Mouse (Mus musculus): ENCODE measurements around the gene Asz1.

The Asz1 gene

DNA sequence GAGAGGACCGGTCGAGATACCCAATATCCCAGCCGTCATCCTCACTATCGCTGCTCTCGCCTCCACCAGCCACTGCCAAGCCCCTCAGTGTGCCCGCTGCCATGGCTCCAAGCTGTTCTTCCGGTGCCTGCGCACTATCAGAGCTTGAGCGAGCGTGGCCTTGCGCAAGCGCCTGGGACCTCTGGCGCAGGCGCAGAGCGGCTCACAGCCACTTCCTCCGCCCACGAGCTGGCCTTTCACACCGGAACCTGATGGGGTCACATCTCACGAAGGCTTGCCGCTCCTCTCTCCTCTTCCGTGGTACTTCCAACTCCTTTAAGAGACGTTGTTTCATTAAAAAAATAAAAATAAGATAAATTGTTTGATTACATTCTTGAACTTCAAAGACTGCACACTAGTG lies at the start of gene Asz1:
Gene Asz1, minus strand, starts transcription at position 128 of the 400 bp plus-strand sequence.
- no peak for DNase-seq (ENCODE audit: low read depth, low spot score)

DNA sequence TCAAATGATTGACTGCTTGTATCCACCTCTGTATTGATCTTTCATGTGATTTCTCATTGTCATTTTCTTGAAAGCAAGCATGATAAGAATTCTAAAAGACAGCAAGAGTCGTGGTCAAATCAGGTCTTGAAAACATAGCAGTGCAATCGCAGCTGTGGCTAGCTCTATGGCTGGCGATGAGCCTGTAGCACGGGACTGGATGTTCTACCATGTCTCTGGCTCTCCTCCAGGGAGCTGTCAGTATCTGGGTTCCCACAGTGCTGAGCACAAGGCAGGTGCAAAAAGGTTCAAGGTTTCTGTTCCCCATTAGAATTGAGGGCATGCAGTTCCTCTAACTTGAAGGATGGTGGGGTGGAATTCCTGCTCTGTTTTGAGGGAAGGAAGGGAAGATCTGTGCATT lies 44.2 kb upstream of the Asz1 start:
- DNase-seq (ENCODE audit: low read depth, low spot score) = no peak

DNA sequence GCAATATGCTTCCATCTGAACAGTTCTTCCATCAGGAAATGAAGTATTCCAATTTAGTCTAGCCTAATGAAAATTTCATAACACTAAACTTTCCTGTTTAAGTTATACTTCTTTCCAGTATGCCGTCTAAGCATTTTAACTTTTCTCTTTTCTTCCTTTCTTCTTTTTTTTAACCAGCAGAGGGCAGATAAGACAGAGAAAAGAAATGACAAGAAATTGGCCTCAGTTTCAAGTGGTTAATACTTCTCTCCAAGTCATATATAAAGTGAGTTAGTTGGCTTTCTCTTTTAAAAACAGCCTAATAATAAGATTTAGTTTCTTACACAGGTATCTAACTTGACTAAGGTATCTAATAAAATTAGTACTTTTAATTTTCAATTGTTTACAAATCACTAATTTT lies 26.4 kb upstream of the Asz1 start:
- no peak for DNase-seq (ENCODE audit: low read depth, low spot score)

DNA sequence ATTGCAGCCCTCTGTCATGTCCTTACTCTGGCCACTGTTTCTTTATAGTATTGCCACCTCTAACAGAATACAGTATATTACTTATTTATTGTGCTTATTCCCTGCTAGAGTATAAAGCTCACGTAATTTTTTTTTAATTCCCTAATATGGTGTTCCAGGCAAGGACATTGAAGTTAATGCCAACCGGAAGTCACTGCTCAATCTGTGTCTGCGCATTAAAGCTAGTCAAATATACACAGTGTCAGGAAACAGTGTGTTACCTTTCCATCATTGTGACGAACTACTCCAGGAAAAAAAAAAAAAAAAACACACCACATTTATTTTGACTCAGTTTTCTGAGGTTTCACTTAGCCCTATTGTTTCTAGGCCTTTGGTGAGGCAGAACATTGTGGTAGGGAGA lies 19.2 kb upstream of the Asz1 start:
- DNase-seq (ENCODE audit: low read depth, low spot score) = no peak

DNA sequence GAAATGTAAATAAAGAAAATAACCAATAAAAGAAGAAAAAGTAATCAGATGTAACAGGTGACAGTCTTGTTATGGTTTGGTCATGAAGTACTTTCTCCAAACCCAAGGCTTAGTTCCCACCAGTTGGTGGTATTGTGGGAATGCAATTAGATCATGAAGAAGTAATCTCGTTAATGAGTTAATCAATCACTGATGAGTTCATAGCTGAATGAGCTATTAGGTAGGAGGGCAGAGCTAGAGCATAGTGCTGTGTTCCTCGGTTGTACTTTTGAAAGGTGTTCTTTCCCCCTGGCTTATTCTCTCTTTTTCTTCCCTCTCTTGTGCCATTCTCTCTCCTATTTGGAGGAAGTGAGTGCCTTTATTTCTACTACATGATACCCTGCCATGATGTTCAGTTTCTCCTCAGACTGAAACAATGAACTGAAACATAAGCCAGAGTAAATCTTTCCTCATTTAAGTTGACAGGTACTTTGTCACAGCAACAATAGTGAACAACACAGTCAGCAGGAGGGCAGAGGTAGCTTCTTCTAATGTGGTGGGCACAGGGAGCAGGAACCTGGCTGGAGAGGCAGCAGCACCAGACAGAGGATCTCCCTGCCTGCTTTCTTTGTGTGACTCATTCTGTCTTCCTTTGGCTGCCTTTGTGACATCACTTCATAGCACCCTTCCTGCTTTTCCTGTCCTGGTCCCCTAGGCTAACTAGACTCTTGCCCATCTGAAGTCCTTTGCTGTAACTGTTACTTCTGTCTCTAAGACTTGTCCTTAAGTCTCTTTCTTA lies 18.5 kb upstream of the Asz1 start:
- no peak for DNase-seq (ENCODE audit: low read depth, low spot score)

DNA sequence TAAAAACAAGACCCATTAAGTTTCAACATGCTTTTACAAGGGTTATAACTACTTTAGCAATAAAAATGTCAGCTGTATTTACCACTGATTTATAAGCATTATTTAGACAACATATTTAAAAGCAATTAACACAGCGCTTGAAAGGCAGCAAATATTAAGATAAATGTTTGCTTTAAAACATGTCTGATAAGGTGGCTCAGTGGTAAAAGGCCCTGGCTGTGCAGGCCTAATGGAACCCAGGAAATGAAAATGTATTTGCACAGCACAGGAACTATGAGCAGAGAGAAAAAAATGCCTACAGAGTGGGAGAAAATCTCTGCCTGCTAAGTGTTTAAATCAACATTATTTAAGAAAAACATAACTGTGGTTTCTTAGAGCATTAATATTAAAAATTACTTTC lies 12.0 kb downstream of the Asz1 start:
- no peak for DNase-seq (ENCODE audit: low read depth, low spot score)

DNA sequence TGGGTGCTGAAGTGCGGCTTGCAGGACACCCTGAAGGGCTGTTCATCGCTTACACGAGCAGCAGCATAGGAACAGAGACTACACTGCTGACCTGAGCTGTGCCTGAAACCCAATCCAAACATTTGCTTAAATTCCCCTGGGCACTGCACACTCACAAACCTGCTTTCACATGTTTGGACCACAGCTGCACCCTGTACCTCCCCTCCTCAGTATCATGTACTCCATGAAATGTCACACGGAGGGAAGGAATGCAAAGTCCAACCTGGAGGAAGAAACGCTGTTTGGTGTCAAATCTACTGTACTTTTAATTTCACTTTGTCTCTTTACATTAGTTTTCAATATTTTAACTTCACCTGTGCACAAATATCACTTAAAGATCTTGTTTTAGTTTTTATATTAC lies 19.8 kb downstream of the Asz1 start:
- no peak for DNase-seq (ENCODE audit: low read depth, low spot score)

DNA sequence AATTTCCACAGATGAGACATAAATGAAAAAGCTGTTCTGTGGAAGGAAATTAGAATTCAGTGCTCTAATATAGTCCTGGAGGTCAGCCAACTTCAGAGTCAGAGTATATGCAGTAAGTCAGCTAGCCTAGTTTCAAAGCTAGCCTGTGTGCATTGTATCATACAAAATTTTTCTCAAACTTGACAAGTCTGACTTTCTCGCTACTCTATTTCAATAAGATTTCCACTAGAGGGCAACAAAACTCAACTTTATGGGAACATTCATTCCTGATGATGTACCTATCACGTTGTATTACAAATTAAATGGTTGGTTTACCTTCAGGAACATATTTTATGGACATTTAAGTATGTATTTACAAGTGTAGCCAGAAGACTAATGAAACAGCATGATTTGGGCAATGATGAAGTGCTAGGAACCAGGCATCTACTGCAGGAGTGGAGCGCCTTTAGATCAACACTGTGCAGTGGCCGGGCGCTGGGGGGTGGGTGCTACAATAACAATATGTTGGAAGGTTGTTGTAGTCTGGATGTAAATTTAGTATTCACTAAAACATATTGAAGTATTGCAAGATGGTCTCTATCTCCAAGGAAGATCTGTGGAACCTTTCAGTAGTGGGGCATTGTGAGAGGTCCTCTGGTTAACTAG lies 21.6 kb downstream of the Asz1 start:
- no peak for DNase-seq (ENCODE audit: low read depth, low spot score)

DNA sequence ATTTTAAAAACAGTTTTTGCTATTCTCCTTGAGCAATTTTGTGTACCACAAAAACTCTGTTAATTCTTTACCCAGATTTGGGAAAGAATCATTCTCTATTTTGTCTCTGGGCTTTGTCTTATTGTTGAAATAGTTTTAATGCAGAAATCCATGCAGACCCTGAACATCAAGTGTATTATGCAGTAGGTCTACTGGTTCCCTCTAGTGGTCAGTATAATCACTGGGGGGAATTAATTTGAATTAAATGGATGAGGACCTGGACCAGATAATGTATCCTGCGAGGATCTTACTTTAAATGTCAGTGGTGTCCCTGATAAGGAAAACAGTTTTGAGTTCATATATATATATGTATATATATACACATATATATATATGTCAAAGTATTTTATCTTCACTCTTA lies 30.2 kb downstream of the Asz1 start:
- DNase-seq (ENCODE audit: low read depth, low spot score) = no peak

DNA sequence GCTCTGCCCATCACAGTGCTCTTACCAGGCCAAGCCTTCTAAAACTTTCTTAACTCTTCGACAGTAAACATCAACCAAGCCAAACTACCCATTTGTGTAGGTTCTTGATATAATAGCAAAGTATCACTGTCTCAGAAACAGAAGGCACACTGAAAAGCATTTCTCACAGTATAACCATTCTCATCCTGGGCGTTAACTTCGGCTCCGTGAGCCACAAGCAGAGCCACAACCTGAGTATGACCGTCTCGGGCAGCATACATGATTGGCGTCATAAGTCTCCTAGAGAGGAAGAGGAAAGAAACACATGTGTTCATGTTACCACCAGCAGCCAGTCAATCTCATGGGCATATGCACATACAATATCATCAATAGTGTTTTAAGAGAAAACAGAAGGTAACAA lies 31.9 kb downstream of the Asz1 start:
- no peak for DNase-seq (ENCODE audit: low read depth, low spot score)

DNA sequence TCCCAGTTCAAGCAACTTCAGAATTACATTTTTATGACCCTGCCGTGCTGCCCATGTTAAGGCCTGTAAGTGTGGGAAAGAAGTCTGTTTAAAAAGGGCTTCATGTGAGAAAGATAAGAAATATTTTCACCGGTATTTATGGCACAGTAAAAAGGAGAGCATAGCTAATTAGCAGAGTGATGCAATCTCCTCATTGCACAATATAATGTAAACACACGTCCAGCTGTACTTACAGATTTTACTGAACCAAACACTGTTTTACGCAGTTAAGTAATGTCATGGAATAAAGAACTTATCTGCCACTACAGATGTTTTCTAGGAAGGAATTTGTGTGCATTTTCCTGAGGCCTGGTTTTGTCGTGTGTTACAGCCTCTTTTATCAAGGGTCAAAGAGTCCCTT lies 32.3 kb downstream of the Asz1 start:
- DNase-seq (ENCODE audit: low read depth, low spot score) = no peak

DNA sequence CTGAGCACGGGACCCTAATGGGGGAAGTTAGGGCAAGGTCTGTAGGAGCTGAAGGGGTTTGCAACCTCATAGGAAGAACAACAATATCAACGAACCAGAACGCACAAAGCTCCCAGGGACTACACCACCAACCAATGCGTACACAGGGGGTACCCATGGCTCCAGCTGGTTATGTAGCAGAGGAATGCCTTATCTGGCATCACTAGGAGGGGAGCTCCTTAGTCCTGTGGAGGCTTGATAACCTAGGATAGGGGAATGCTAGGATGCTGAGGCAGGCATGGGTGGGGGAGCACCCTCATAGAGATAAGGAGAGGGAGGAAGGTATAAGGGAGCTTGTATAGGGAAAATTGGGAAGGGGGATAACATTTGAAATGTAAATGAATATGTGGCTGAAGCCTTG lies 51.0 kb downstream of the Asz1 start:
- no peak for DNase-seq (ENCODE audit: low read depth, low spot score)

DNA sequence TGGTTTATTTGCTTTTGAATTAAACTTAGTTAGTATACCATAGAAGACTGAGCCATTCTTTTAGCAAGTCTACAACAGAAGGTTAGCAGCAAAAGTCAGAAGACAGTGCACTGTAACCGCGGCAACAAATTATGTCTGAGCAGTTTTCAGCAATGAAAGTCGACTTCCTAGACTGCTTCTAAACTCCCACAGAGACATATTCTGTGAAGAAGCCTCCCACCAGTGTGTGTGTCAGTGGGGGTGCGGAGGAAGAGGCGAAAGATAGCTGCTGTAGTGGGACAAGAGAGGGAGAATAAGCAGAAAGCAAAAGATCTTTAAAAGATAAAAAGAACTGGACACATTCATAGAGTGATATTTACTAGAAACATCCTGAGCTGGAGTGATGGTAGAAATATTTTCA lies 57.2 kb downstream of the Asz1 start:
- DNase-seq (ENCODE audit: low read depth, low spot score) = no peak

DNA sequence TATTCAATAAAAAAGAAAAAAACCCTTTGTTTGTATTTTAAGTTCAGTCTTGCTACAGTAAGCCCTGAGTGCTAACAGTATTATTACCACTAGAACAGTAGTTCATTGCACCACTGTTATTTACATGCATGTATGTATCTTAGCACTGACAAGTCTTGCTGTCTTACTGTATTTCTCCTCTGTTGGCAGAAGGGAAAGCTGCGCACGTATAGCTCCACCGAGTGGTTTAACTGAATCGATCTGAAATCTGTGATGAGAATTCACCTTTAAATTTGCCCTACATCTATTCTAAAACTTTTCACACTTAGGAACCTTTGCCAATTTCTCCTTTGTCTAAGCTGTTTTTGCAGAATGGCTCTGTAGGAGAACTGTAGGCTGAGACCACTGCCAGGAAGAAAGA lies 64.6 kb downstream of the Asz1 start:
- DNase-seq (ENCODE audit: low read depth, low spot score) = no peak

DNA sequence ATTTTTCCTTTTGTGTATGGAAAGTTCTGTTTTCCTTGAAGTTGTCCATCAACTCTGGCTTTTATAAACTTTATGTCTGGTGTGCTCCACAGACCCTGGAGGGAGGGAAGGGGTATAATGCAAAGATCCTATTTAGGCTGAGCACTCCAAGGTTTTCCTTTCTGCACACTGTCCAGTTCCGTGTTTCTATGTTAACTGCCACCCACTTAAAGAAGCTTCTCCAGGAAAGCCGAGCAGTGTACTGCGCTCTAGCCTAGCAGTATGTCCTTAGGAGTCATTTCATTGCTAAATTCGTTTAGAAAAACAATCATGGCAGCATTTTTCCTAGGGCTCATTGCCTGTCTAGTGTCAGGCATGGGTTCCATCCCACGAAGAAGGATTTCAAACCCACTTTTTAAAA lies 65.7 kb downstream of the Asz1 start:
- no peak for DNase-seq (ENCODE audit: low read depth, low spot score)

DNA sequence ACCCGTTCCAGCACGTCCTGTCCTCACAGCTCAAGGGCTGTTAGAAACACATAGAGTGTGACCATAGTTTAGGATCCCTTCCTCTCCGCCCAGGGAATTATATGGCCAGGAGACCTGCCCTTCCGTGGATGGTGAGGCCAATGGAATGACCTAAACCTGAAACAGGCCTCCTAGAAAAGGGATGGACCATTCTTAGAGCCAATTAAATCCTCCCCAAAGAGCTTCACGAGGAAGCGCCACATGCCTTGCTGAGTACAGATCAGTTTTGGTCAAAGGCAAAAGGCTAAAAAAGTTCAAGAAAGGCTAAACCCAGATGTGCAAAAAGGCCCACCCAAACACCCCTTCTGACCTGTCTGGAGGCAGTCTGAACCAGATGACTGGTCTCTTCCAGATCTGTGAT lies 76.6 kb downstream of the Asz1 start:
- DNase-seq (ENCODE audit: low read depth, low spot score) = no peak

DNA sequence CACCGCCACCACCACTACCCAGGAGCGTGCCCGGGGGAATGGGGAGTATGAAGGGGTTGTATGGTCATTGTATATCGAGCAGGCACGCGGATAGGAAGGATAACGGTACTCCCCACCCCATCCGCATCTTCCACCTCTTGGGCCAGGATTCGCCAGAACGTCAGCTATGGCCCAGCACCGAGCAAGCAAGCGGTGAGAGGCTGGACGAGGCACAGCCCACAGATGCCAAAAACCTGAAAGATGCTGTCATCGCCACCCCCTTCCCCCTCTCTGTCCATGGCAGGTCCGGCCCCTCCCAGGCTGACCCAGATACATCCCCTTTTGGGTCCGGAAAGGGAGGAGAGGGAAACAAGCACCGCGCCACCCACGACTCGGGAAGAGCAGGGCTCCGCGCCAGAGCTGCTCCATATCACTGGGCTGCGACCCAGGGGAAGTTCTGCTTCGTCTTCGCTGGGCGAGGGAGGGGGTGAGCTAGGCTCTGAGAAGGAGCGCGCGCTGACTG lies 77.3 kb downstream of the Asz1 start:
- DNase-seq (ENCODE audit: low read depth, low spot score) = no peak

DNA sequence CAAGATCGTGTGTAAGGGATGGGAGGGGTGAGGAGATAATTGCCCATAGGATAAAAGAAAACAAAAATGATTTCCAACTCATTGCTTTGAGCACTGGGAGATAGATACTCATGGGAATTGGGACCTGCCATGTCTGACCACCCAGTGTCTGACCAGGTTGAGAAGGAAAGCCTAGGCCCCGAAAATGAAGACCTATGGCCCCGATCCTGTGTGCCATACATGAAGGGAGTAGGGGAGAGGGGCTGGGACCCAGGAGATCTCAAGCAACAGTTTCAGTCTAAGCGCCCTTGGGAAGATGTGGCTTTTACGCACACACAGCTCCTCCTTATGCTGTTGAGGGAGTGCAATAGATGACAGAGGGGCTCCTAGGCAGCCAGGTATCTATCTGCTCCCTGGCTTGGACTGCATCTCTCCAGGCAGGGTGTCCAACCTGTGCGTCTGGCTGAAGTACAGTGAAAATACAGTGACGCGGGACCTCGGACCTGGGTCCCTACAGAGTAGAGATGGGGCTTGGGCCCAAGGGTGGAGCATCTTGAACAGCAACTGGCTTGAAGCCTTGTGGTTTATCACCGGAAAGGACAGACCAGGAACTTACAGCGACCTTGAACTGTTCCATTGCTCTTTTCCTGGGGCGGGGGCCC lies 77.9 kb downstream of the Asz1 start:
- DNase-seq (ENCODE audit: low read depth, low spot score) = no peak

DNA sequence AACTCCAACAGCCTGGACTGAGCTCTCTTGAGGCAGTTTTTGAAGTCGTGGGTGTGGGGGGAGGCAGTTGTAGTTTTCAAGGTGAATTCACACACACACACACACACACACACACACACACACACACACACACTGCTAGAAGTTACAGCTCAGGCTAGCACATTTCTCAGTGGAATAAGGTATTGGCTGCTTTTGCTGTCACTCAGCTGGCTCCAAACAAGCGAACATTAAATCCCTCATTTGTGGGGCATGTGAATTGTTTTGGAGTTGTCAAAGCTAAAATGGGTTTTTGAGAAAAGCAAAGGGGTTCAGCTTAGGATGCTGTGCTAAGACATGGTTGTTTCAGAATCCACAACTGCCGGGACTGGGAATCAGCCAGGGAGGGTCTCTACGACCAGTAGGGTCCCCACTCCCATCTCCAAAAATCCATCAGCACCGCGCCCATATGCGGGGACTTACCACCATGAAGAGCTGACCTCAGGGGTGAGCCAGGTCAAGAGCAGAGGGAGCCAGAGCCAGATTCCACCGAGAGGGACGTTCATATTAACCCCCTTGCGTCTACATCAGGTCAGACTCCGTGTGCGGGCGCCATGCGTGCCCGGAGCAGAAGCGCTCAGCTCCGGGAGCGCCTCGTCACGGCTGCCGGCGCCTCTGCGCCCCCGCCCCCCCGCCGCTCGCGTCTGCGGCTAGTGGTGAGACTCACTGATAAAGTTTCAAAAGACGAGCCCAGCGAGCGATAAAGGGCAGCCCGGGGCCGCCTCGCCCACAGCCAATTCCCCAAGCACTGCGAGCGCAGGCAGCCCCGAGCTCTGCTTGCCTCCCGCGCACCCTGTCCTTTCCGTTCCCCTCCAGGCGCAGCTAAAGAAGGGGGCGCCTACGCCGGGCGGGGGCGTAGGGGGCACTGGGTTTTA lies 78.9 kb downstream of the Asz1 start, which contains the start of gene Wnt2:
Gene Wnt2, minus strand, starts transcription at position 840 of the 911 bp plus-strand sequence.
- DNase-seq (ENCODE audit: low read depth, low spot score) = no peak

DNA sequence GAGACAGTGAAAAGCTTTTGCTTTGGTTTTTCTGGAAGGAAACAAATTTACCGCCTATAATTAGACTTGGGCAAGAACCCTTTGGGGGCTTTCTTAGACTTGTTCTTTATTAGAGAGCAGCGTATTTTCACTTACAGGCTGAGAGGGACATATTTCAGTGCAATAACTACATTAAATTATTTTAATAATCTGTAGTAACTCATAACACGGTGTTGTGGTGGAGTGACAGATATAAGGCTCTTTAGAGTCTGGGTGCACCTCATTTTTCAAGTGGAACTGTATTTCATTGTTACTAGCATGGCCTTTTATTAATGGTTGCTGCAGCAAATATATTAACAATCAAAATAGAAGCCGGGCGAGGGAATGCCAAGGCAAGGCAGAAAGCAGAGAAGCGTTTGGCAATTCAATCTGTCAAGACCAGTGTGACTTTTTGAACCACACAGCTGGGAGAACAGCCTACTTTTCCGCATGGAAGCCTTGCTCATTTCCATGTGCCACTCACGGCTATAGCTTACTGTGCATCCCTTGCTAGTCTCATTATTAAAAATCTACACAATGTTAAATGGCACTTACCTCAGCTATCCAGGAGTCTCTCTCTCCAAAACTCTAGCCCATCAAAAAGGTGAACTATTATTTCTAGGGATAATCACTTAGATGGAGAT lies 84.6 kb downstream of the Asz1 start:
- no peak for DNase-seq (ENCODE audit: low read depth, low spot score)

DNA sequence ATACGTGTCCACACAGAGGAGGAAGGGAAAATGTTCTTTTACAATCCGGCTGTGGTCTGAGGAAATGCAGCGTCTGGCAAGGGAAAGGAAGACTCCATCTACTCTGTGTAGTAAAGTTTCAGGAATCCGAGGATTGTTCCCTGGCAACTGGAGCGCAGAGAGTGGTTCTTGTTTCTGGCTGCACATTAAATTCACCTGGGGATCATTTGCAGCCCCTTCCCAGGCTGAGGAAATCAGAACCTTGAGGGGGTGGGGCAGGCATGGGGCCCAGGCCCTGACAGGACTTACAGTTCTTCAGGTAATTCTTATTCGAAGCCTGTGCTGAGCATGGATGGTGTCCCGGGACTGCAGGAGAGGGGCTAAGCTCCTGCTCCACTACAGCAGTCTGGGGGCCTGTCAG lies 95.5 kb downstream of the Asz1 start:
- DNase-seq (ENCODE audit: low read depth, low spot score) = no peak
